In genomic region chr10:96571176-96571575, GRCm38 (mm10) we compare ENCODE assay signal across 13 mouse cellular contexts. TPM values are rescaled to one million over a fixed set of nuclear protein-coding genes. Genes with fewer than 3 reads are reported as not detected.
DNase-seq lines count a peak whose midpoint lies in the region; ATAC-seq and TF ChIP-seq lines count a peak whose summit lies in the region.
"Had no signal": no experiment of that assay in that cellular context is flagged by ENCODE, and none has a peak within 500 bp of the region (broad histone marks: within the 10 kb centered on the region; RNA-seq: fewer than 3 reads in every experiment).

No protein-coding gene starts in this region.

- no peak overlapping the region for H3K4me3 ChIP-seq in hindbrain, embryonic 10.5 days
- no peak overlapping the region for H3K4me3 ChIP-seq in hindbrain, embryonic 11.5 days (ENCODE audit: low read depth, low read length)
- H3K4me3 ChIP-seq in CH12.LX (replicated peaks in 1 of 3; ENCODE audit: low read depth in 2 of 3, low read length in 2 of 3, poor library complexity in 1 of 3), result no peak overlapping the region
- no peak overlapping the region for H3K4me3 ChIP-seq in embryonic facial prominence, embryonic 13.5 days

- H3K27me3 ChIP-seq in hindbrain, embryonic 10.5 days (ENCODE audit: insufficient read depth, poor library complexity, severe bottlenecking), result no peaks in the 10 kb centered on the region
- no peaks in the 10 kb centered on the region for H3K27me3 ChIP-seq in hindbrain, embryonic 11.5 days (ENCODE audit: control insufficient read depth, insufficient read depth, low read length)
- H3K27me3 ChIP-seq in CH12.LX (replicated peaks), result no peaks in the 10 kb centered on the region
- no peaks in the 10 kb centered on the region for H3K27me3 ChIP-seq in embryonic facial prominence, embryonic 13.5 days

- DNase-seq in hindbrain, embryonic 10.5 days (ENCODE audit: low spot score), result no peak
- DNase-seq in hindbrain, embryonic 11.5 days (ENCODE audit: low spot score), result no peak
- DNase-seq in CH12.LX (ENCODE audit: extremely low read depth), result no peak
- peak; percentile 9 for DNase-seq in kidney, postnatal 14 days
- DNase-seq in left cerebral cortex, adult 11 months (ENCODE audit: low spot score), result no peak
- DNase-seq in gastrocnemius, postnatal 25 days, result no peak
- no peak for DNase-seq in layer of hippocampus, adult 9-10 months (ENCODE audit: low spot score)
- DNase-seq: cerebellum, adult 2 months; heart, adult 11 months; thymus, adult 18-20 months had no signal

- no peaks in the 10 kb centered on the region for H3K36me3 ChIP-seq in hindbrain, embryonic 10.5 days
- H3K36me3 ChIP-seq in hindbrain, embryonic 11.5 days (ENCODE audit: control insufficient read depth, insufficient read depth, low read length), result no peaks in the 10 kb centered on the region
- H3K36me3 ChIP-seq in CH12.LX (replicated peaks in 1 of 2; ENCODE audit: control insufficient read depth in 1 of 2, insufficient read depth in 1 of 2, low read length in 1 of 2), result no peaks in the 10 kb centered on the region
- no peaks in the 10 kb centered on the region for H3K36me3 ChIP-seq in embryonic facial prominence, embryonic 13.5 days

- 0 out of 2 replicates have a peak, but pooled peaks cover 3% of the 10 kb centered on the region for H3K9me3 ChIP-seq in hindbrain, embryonic 10.5 days
- no peaks in the 10 kb centered on the region for H3K9me3 ChIP-seq in hindbrain, embryonic 11.5 days (ENCODE audit: control insufficient read depth, low read length)
- no peaks in the 10 kb centered on the region for H3K9me3 ChIP-seq in CH12.LX (replicated peaks; ENCODE audit: low read length)
- peaks cover 6% of the 10 kb centered on the region; the same call in 1 of the 2 replicates for H3K9me3 ChIP-seq in embryonic facial prominence, embryonic 13.5 days

- peaks cover 9% of the 10 kb centered on the region for H3K4me1 ChIP-seq in hindbrain, embryonic 10.5 days (replicated peaks)
- no peaks in the 10 kb centered on the region for H3K4me1 ChIP-seq in hindbrain, embryonic 11.5 days (replicated peaks; ENCODE audit: control insufficient read depth, insufficient read depth, low read length)
- H3K4me1 ChIP-seq in CH12.LX (ENCODE audit: control insufficient read depth in 1 of 2, insufficient read depth in 2 of 2), result peaks cover 3 to 10% of the 10 kb centered on the region in 2 experiments; a peak in 2 of 4 replicates
- peaks cover 22% of the 10 kb centered on the region for H3K4me1 ChIP-seq in embryonic facial prominence, embryonic 13.5 days

- dilution Hi-C loops in CH12.LX (cut with MboI; ENCODE audit: extremely low pct_ligation_motif_present, extremely low pct_unique_long_range_greater_than_20kb, low sequenced_read_pairs), result no loop called here

- H3K4me2 ChIP-seq in hindbrain, embryonic 11.5 days (replicated peaks; ENCODE audit: low read depth, low read length), result no peak overlapping the region
- no peak overlapping the region for H3K4me2 ChIP-seq in CH12.LX (ENCODE audit: insufficient read depth, low read depth, poor library complexity, severe bottlenecking)
- no peak overlapping the region for H3K4me2 ChIP-seq in embryonic facial prominence, embryonic 13.5 days

- TF ChIP-seq EP300 in CH12.LX (IDR thresholded peaks at IDR 0.05; ENCODE audit: low read length), result no peak; the same call in 1 of the 2 replicates

- no peak for TF ChIP-seq CTCF in CH12.LX (conservative IDR thresholded peaks at IDR 0.05 in 1 of 2, IDR thresholded peaks at IDR 0.05 in 1 of 2; ENCODE audit: low read depth in 2 of 2, low read length in 2 of 2)

- no peak for ATAC-seq in hindbrain, embryonic 11.5 days (ENCODE audit: low FRiP score)
- no peak for ATAC-seq in embryonic facial prominence, embryonic 13.5 days (ENCODE audit: insufficient number of reproducible peaks, insufficient read depth, low FRiP score, low TSS enrichment, low read depth)
- ATAC-seq: inflammation-experienced regulatory T-cells, adult 6 months had no signal

- H3K79me2 ChIP-seq in CH12.LX (replicated peaks; ENCODE audit: control insufficient read depth, extremely low read depth, insufficient read depth, poor library complexity, severe bottlenecking), result no peaks in the 10 kb centered on the region

- in situ Hi-C loops in CH12.LX (cut with MboI; ENCODE audit: low pct_ligation_motif_present, low pct_unique_long_range_greater_than_20kb, low sequenced_read_pairs), result no loop called here

- H3K9ac ChIP-seq in hindbrain, embryonic 11.5 days (ENCODE audit: low read depth, low read length), result no peak overlapping the region
- H3K9ac ChIP-seq in CH12.LX (ENCODE audit: insufficient read depth, low read depth), result no peak overlapping the region
- no peak overlapping the region for H3K9ac ChIP-seq in embryonic facial prominence, embryonic 13.5 days

- H3K27ac ChIP-seq in hindbrain, embryonic 10.5 days, result peak overlapping the region; percentile 66
- no peak overlapping the region for H3K27ac ChIP-seq in hindbrain, embryonic 11.5 days (ENCODE audit: low read depth, low read length)
- no peak overlapping the region for H3K27ac ChIP-seq in CH12.LX (ENCODE audit: insufficient read depth, low read depth)
- 0 out of 2 replicates have a peak overlapping the region, but pooled peaks have one; percentile 8 for H3K27ac ChIP-seq in embryonic facial prominence, embryonic 13.5 days
- H3K27ac ChIP-seq: macrophage had no signal

- 63% methylated on average over 4 of the region's 4 CpGs for WGBS in hindbrain, embryonic 10.5 days
- 59% methylated on average over 4 of the region's 4 CpGs for WGBS in hindbrain, embryonic 11.5 days
- 47% methylated on average over 4 of the region's 4 CpGs for WGBS in embryonic facial prominence, embryonic 13.5 days

- no peak for TF ChIP-seq RAD21 in CH12.LX (IDR thresholded peaks at IDR 0.05; ENCODE audit: low read depth, low read length)

- no peak for TF ChIP-seq POLR2A in CH12.LX (IDR thresholded peaks at IDR 0.05; ENCODE audit: low read depth, low read length)

TF ChIP-seq in CH12.LX, 34 proteins besides CTCF, POLR2A, EP300 and RAD21:
- TF ChIP-seq KAT2A (IDR thresholded peaks at IDR 0.05; ENCODE audit: insufficient replicate concordance, low read length) (no peak), IRF4 (IDR thresholded peaks at IDR 0.05; ENCODE audit: low read depth, low read length) (0 out of 2 replicates have a peak, but pooled peaks have one; percentile 32)

RNA-seq across cellular contexts. Expression of gene Btg1, which starts 45.6 kb away (rescaled TPM):
- polyA plus RNA-seq in hindbrain, embryonic 10.5 days (2016; fragmentation: Nextera tagmentation; extraction: Ambion mirVana), result 34.9 and 43.8 TPM in 2 replicates
- polyA plus RNA-seq in hindbrain, embryonic 11.5 days (2014; fragmentation: Nextera tagmentation; extraction: Ambion mirVana), result 57.2 and 57.6 TPM in 2 replicates
- 17.7 and 25.1 TPM in 2 replicates for total RNA-seq in CH12.LX (2012; rRNA removed)
- 15.5 and 15.8 TPM in 2 replicates for total RNA-seq in CH12.LX (2014; rRNA removed)
- 16.8 and 20.5 TPM in 2 replicates for polyA plus RNA-seq in CH12.LX (2012; ENCODE audit: insufficient read length, low read depth)
- 83.5 and 84.5 TPM in 2 replicates for polyA plus RNA-seq in embryonic facial prominence, embryonic 13.5 days (2015; fragmentation: Nextera tagmentation; extraction: Ambion mirVana)
- 10 to 100 TPM; 14.8 to 15.3 TPM for total RNA-seq in gastrocnemius, postnatal 25 days (2021)

Comparison
In these comparisons a context has a peak if more than half of its experiments do, and no peak if none do; other contexts are left out.
1. H3K27ac ChIP-seq: peak in hindbrain, embryonic 10.5 days (single experiment) and embryonic facial prominence, embryonic 13.5 days (single experiment); none in hindbrain, embryonic 11.5 days (single experiment) and CH12.LX (single experiment).